Mouse (Mus musculus) spleen, embryonic (tissue): ENCODE measurements around the gene Bcor.

Experiments used
- CTCF ChIA-PET: fragments of 350-600 bp; sonication (Branson Sonifier 250); formaldehyde crosslinking; loops from one replicate; lab custom pipeline; 2022; lab: Charles Lee

The Bcor gene

DNA sequence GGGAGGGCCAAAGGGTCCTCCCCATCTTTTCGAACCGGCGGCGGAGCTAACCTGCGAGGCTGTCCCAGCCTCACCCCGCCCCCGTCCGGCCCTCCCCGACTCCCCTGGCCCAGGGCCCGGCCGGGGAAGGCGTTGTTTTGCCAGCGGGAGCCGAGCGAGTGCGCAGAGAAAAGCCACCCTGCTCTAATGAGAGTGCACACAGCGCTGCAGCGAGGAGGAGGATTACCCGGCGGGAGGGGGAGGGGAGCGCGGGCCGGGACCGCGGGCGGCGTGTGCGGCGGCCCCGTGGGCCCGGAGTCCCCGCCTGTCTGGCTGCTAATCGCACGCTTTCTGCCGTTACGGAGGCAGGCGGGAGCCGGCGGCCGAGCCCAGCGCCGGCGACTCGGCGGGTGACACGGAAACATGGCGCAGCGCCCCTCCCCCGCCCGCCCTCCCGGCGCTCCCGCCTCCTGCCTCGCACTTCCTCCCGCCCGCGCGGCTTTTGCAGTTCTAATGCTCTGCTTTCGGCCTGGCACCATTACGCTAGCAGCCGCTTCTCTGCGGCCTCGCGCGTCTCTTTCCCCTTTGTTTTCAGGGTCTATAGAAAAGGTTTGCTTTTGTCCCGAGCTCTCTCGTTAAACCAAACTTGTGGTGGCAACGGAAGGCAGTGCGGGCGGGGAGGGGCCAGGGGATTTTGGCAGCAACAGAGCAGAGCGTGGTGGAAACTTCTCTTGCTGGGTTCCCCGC, 71.7 kb downstream of the Bcor start:
- CTCF ChIA-PET = no interaction called here

DNA sequence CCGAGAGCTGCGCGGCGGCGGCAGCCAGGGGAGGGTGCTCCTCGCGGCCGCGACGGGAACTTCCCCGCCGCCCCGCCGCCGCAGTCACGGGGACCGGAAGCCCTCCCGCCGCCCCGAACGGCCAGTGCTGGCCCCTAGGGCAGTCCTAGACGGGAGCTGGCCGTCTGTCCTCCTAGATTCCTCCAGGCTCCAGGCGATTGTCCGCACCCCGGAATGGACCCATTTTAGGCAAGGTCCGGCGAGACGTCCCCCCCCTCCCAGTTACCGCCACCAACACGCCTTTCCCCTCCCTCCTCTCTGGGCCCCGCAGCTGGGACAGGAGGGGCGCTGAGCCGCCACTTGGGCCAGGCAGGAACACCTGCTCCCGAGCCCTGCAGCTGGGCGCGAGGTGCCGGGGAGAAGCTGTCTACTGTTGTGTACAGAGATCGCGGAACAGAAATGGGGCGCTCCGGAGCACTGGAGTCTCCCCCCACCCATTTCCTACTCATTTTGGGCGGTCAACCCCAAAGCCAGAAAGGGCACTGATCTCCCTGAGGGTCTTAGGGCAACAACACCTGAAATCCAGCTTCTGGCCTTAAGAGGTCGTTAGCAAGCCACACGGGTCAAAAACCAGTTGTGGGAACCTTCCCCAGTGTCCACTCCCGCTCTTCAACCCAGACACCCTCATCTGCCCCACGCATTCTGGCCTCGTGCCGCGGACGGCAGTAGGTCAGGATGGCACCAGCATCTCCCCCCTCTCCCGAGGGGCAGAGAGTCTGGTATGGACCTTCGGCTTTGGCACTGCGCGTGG, 72.4 kb downstream of the Bcor start:
- CTCF ChIA-PET = interaction anchor here (0.5 kb wide), 1 partner anchor 165 kb away, joined by 3 read pairs; no protein-coding TSS in a partner anchor

DNA sequence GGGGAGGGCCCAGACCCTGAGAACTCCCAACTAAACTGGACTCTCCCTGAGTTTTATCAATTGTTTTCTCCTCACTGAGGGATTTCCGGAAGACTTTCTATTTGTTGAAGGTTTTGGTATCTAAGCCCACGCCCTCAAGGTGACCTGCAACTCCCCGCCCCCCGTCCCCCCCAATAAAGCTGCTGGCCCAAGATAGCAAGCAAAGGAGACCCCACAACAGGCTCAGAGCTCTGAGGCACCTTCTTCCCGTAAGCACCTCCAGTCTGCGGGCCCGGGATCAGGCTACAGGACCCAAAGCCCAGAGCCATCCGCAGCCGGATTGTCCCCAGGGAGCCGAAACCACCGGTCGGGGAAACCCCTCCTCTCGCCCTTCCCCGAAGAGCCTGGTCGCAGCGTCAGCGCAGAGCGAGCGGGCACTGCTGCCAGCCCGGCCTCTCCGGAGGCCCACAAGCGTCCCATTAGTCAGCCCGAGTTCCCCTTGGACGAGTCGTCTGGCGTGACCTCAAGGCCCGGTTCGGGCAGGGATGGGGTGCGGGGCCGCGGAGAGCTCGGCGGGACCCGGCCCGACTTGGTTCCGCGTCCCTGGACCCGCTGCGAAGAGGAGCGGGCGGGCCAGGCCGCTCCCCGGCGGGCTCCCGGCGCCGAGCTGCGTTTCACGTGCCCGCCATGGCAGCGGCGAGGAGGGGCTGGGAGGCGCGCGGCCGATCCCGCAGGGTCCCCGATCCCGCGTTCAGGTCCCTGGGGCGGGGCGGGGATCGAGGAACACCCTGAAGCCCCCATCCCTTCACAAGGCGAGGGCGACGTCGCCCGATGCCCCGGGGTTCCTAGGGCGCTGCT, 73.3 kb downstream of the Bcor start:
- CTCF ChIA-PET = interaction anchor here (0.5 to 0.6 kb wide), 2 partner anchors 25 to 166 kb away, joined by 3 to 6 read pairs; no protein-coding TSS in a partner anchor

DNA sequence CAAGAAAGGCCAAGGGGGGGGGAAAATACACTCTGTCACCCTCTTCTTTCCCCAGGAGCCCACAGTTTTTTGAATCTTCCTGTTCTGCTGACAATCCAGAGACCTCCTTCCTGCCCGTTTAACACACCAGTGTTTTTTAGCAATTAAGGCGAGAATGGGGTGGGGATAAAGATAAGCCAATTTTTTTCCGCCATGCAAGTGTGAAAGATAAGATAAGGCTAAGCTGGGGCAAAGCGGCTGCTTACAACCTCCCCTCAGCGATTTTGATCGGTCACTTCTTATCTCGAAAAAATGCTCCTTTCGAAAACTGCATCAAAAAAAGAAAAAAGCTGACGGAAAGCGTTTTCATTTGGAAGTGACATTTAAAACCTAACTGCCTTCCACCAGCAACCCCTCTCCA, 74.2 kb downstream of the Bcor start:
- CTCF ChIA-PET = interaction anchor here (0.6 kb wide), 1 partner anchor 26 kb away, joined by 6 read pairs; no protein-coding TSS in a partner anchor

DNA sequence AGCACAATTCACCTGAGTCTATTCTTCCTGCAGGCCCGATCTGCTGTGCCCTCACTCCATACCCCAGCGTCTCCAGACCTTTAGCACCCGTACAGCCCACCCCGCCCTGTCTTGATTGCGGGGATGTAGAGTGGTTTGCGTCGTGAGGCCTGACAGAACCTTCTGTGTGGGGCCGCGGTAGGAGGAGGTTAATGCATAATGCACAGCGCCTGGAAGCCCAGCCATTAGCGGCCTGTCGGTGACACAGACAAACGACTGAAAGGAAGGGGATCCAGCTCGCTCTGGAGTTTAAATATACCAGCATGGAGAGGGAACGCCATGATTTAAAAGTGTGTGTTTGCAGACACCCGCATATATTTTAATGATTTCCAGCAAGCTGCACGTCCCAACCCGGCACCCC, 74.9 kb downstream of the Bcor start:
- CTCF ChIA-PET = no interaction called here

DNA sequence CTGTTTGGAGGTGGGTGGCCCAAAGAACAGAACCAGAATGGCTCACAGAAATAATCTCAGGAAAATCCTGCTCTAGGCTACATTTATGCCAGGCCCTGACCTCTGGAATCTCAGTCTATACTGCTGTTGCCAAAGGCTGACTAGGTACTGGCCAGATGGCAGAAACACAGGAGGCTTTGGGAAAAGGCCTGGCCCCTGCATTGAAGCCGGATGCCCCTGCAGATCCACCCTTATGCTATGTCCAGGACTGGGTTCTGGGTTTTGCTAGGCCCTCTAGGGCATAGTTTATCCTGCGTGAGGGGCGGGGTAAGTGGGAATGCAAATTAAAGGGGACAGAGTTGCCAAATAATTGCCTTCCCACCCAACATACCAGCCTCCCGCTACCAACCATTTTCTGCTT, 75.5 kb downstream of the Bcor start:
- CTCF ChIA-PET = no interaction called here

DNA sequence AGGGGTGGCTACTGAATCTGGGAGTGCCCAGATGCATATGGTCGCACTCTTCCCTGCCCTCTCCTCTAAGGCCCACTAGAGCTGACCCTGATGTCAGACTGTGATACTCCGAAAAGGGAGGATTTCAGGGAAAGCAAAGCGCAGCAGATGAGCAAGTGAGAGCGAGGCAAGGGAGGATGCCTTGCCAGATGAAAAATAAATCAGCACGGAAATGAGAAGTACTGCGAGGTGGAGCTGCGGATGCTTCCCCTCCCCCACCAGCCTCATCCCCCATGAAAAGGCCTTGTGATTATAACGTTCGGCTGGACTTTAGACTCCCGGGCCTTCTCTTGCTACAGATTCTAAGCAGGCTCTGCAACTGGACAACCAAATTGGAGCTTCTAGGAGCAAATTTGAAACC, 76.5 kb downstream of the Bcor start:
- CTCF ChIA-PET = interaction anchor here (0.6 kb wide), 1 partner anchor 254 kb away, joined by 7 read pairs; no protein-coding TSS in a partner anchor

DNA sequence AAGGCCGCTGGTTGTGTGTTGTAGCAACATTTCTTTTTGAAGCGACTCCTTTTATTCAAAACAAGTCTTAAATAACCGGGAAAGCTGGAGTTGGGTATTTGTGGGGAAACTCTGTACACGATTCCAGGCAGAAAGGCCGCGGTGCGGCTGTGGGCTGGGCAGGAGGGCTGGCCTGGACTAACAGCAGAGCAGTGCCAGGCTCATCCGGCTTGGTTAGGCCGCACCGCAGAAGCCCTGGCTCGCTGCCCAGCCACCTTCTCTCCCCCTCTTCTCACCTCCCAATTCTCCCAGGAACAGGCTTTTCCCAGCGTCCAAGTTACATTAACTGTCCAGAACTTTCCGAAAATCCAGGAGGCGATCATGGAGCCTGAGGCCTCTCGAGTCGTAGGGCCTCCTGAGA, 77.4 kb downstream of the Bcor start:
- CTCF ChIA-PET = interaction anchor here (0.6 kb wide), 1 partner anchor 255 kb away, joined by 7 read pairs; no protein-coding TSS in a partner anchor

DNA sequence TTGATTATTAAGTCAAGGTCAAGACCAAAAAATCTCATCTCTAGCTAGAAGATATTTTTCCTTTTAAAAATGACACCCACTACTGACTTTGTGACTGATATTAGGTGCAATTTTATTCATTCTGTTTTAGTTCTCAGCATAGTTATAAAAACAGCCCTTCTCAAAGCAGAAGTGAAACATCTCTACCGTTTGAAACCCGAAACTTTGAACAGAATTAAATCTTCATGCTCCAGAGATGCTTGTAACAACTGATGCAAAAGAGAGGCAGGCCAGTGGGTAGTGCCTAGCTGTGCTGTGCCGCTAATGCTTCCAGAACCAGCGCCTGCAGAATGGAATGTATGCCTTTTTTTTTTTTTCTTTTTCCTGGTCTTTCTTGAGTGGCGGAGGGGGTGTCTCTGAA, 78.0 kb downstream of the Bcor start:
- CTCF ChIA-PET = no interaction called here

DNA sequence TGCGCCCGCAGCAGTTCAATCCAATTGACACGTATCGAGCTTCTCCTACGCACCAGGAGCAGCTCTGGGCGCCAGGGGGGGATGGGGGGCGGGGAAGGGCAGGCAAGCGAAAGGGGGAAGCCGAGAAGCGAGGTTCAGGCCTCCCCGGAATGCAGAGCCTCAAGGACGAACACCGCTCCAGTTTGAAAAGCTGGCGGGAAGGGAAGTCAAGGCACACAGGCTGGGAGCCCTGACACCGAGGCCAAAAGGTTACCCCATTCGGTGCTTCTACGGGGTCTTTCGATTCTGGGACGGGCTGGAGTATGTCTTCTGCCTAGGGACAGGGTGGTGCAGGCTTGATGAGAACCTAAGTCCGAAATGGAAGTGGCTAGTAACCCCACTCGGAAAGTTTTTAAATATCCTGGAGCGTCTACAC, 78.4 kb downstream of the Bcor start:
- CTCF ChIA-PET = interaction anchor here (0.6 to 0.7 kb wide), 2 partner anchors 45 to 103 kb away, joined by 3 read pairs; no protein-coding TSS in a partner anchor

DNA sequence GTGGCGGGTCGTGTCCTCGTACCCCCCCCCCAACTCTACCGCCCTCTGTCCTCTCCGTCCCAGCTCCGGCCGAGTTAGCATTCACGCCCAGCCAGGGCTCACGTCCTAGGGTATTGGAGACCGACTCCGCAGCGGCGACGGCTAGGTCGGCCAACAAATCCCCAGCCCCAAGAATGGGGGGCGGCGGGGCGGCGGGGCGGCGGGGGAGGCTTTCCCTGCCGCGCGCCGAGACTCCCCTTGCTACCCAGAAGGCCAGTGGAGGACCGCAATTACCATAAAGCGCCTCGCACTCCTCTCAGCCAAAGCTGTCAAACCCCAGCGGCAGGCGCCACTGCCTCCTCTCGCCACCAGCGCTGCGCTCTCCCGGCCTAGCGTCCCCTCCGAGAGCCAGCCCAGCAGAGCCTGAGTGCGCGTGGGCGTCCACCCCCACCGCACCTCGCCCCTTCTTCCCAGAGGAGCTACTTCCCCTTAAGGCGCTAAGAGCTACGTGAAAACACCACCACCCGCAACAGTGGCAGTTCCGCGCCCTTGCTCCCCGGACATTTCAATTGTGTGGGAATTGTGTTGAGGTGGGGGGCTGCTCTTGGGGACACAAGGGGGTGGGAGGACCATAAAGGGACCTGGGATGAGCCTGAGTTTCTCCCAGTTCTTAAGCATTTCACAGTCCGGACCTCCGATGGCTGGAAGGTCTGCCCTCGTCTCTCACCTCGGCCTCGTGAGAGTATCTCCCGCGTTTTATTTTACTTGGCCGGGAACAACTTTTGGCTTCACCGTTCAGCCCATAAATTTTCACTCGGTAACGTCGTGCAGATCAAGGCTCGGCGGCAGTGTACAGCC, 79.0 kb downstream of the Bcor start:
- CTCF ChIA-PET = interaction anchor here (0.6 to 0.7 kb wide), 3 partner anchors 45 to 103 kb away, joined by 3 to 11 read pairs (median 3); no protein-coding TSS in a partner anchor

DNA sequence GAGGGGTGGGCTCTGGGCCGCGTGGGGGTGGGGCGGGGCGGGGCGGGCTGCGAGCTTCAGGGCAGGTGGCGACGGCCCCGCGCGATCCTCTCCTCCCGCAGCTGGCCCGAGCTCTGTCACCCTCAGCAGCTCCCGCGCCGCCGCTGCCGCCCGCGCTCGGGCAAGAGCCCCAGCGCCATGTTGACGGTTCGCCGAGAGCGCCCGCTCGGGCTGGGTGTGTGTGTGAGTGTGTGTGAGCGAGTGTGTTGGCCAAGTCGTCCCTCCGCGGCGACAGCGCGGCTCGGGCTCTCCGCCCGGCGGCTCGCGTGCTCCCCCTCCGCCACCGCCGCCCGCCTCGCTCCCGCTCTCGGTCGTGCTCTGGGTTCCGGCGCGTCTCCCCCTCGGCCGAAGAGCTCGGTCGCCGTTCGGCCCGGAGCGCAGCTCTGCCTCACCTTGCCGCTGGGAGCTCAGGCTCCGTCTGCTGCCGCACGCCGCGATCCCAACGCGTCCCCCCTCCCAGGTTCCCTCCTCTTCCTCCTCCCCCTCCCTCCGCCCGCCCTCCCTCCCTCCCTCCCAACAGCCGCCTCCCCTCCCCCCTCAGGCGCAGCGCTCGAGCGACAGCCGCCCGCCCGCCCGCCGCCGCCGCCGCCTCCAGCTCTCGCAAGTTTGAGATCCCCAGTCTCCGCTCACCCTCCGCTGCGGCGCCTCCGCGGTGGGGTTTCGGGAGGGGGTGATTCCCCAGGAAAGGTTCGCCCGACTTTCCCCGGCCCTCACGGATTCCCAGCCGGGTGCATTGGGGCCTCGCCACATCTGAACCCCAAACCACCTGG, 79.9 kb downstream of the Bcor start:
- CTCF ChIA-PET = interaction anchor here (0.7 kb wide), 1 partner anchor 95 kb away, joined by 11 read pairs; no protein-coding TSS in a partner anchor

DNA sequence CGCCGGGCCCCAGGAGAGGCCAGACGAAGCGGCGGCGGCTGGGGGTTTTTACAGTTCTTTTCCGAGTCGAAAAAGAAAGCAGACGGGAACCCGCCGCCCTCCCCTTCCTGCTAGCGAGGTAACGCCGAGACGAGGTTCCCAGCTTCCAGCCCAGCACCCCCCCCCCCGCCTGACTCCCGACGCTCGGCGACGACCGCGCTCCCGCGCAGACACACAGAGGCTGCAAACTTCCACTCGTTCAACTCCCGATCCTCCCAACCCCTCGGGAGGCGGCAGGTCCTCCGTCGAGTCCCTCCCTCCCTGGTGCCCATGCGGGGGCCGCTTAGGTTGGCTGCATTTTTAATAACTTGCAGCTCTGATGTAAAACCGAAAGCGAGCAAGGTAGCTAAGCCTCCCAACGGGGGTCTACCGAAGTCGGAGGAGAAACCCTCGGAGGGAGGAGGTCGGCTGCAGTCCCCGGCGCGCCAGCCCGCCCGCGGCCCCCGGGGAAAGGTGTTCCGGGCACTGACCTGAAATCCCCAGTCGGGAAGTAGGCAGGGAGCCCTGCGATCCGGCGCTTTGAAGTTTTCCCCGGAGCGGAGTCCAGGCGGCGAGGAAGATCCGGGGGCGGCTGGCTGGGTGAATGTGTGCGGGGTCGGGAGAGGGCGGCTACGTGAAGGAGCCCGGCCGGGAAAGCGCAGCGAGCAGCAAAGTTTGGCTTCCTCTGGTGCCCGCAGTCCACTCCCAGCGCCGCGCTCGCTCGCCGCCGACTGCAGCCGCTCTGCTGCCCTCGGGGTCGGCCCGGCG, 80.7 kb downstream of the Bcor start:
- CTCF ChIA-PET = interaction anchor here (0.7 kb wide), 2 partner anchors 12 to 386 kb away, joined by 7 to 10 read pairs; no protein-coding TSS in a partner anchor

DNA sequence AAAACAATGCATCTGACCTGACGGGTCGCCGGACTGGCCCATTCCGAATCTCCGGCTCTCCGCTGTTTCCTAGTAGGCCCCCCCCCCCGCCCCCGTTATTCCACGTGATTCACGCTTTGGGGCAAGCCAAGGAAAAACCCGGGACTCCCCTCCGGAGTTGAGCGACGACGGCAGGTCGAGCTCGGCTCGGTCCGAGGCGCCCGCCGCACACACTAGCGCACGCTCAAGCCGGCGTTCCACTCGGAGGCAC, 81.2 kb downstream of the Bcor start:
- CTCF ChIA-PET = interaction anchor here (0.7 kb wide), 1 partner anchor 386 kb away, joined by 10 read pairs; no protein-coding TSS in a partner anchor

DNA sequence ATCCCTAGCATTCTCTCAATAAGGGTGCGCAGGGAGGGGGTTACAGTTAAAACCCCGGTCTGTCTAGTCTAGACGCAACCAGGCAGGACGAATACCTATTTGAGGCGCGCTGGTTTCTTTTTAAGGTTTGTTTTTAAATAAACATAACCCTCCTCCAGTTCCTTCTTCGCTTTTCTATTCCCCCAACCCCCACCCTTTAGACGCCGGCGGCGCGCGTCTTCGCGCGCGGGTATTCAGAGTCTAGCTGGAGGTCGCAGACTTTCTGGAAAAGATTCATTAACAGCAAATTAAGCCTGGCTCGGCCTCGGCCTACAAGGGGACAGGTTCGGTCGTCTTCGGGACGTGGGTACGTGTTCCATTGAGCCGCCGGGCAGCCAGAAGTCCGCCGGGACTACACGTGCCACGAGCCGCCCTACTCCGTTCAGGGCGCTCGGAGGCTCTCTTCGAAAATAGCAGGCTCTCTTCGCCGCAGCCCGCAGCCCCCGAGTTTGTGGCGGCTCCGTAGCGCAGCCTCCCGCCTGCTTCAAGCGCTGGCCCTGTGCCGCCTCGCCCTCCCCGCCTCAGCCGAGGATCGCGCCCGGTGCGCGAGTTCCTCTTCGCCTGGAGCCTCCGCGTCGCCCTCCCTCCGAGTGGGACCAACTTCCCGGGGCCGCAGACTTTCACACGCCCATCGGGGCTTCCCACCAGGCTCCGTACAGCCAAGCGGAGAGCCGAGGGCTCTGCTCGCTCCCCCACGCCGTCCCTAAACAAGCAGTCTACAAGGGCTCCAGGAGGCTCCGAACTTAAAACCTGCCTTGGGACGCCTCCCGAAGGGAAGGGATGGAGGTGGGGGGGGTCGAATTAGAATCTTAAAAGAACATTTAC, 81.7 kb downstream of the Bcor start:
- CTCF ChIA-PET = interaction anchor here (0.6 to 0.7 kb wide), 2 partner anchors 76 to 385 kb away, joined by 3 to 10 read pairs; no protein-coding TSS in a partner anchor

DNA sequence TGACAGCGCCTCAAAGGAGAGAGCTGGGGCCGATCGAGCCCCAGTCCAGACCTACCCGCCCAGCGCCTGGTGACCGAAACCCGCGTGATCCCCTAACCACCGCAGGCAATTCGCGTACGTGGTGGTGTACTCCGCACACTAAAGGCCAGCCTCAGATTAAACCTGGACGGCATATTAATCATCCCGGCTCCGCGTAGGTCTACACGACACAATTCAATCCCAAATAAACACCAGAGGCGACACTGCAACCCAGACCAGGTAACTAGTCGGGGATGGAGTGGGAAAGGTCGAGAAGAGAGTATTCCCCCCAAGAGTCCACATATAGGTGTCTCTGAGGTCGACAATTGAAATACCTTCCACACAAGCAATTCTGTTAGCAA, 82.6 kb downstream of the Bcor start:
- CTCF ChIA-PET = no interaction called here

DNA sequence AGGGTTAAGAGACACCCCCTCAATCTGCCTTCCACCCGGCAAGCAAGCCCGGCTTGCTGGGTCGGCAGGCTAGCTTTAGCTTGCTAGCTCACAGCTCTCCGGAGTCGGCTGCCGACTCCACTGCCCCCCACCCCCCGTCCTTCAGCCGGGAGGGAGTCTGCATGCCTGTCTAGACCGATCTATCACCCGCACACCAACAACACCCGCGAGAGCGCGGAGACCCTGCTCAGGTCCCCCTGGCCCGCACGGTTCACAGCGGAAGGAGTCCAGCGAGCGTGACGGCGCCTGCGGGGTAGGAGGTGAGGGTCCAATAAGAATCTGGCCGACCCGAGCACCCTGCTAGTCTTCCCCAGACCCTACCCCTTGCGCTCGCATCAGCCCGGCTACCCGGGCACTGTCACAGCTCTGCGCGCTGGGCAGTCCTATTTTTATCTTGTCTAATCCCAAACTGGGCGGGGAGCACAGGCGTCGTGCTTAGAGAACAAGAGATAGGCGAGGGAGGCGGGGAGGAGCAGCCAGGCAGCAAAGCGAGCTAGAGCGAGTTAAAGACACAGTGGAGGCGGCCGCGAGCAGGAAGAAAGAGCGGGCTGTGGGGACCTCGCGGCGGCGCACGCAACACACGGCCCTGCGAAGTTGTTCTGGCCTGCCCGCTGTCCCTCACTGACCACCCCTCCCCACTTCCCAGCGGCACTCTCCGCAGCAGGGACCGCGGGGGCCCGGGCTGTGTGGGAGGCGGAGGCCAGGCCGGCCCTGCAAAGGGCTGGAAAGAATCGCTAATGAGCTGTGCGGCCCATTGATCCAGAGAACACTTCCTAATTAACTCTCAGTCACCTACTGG, 83.2 kb downstream of the Bcor start:
- CTCF ChIA-PET = no interaction called here
